Mouse (Mus musculus) Patski (cell line): ENCODE measurements around the gene Tcf21. TPM values are rescaled to one million over a fixed set of nuclear protein-coding genes. Genes with fewer than 3 reads are reported as not detected.

Experiments used
- ATAC-seq: fragments of 100-300 bp; one replicate; pipeline ENCODE4 v1.8.0; 2021
- CTCF ChIA-PET: fragments of 350-600 bp; sonication (Branson Sonifier 250); formaldehyde crosslinking; loops from one replicate; lab custom pipeline; 2022; ENCODE audit warnings: inconsistent platforms; lab: Charles Lee
- POLR2A ChIA-PET: fragments of 350-600 bp; sonication (Branson Sonifier 250); formaldehyde crosslinking; loops from one replicate; lab custom pipeline; 2022; ENCODE audit warnings: antibody characterized with exemption, inconsistent platforms; lab: Charles Lee
- DNase-seq: peaks from one replicate; pipeline ENCODE4 v3.0.0-alpha.2; 2011; ENCODE audit warnings: low read depth, low spot score
- H3K27me3 ChIP-seq: fragments of 371-371 bp; one replicate; pipeline ENCODE4 v1.5.1; 2021
- CTCF ChIP-seq: fragments of 100-300 bp; IDR thresholded peaks from one replicate; pipeline ENCODE4 v1.5.1; 2021
- in situ Hi-C: fragments of 300-500 bp; cut with MboI; formaldehyde crosslinking; loops from 3 replicates; pipeline ENCODE4 v1.11.1; 2018; ENCODE audit warnings: low pct_unique_long_range_greater_than_20kb, mixed read lengths
- polyA plus RNA-seq: library from polyadenylated mRNA; unstranded; gene quantifications from one replicate; pipeline ENCODE4 v1.2.3, GENCODE M21; 2021

Tcf21 gene
- polyA plus RNA-seq, 1 experiment from 2014 or later, result not detected

DNA sequence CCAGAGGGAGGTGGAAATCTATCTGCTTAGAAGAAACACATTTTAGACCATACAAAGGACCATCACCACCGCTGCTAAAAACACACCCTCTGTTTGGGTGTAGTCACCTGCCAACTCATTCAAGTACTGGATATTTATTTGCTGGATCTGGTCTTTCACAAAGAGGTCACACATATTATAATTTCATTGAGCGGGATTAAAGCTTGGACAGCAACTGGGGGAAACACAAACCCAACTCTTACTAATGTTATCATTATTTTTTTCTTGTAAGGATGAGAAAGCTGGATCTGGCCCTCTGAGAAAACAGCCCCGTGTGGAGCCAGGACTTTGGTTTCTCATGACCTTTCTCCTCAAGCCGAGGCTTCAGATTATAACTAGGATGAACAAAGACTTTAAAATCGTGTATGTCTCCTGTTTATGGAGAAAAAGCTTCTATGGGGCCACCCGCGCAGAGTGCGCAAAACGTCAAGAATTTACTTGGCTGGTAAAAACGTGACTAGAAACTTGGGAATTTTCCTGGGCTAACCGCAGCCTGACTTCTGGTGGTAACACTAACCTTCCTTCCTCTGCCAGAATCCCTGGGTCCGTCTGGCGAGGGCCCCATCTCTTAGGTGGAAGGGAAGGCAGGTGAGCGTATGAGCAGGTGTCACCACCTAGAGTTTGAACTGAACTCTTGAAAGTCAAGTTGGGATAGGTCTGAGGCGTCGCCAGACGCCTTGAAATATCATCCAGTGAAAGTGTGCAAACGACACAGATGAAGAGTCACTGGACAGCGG is 4.3 kb downstream of the Tcf21 start:
- DNase-seq, result no peak
- POLR2A ChIA-PET, result interaction anchor here (0.7 kb wide), 1 partner anchor 1647 kb away, joined by 3 read pairs; no protein-coding TSS in a partner anchor
- CTCF ChIA-PET, result no interaction called here
- no peak for ATAC-seq
- H3K27me3 ChIP-seq, result peaks cover 71% of the 10 kb centered on the region
- in situ Hi-C loops, result no loop called here
- no peak for TF ChIP-seq CTCF

DNA sequence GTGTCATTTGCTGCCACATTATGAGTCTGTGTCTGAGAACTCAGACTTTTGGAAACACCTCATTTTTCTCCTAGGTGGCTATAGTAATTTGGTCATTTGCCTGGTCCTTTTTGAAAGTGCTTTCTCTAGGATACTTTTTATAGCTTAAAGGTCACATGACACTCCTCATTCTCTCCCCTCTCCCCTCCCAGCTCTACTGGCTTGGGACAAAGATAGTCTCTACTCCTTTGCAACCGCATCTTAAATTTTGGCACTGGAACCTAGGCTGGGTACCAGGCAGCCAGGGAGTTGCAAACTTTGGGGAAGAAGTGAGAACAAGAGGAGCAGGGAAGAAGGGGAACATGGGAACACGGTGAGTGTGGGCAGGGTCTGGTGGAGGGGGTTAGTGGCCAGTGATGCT is 5.2 kb downstream of the Tcf21 start:
- CTCF ChIA-PET, result no interaction called here
- ATAC-seq, result no peak
- DNase-seq, result no peak
- no peak for TF ChIP-seq CTCF
- in situ Hi-C loops, result no loop called here
- POLR2A ChIA-PET, result interaction anchor here (0.5 kb wide), 1 partner anchor 8 kb away, joined by 3 read pairs; no protein-coding TSS in a partner anchor
- H3K27me3 ChIP-seq, result peaks cover 72% of the 10 kb centered on the region

DNA sequence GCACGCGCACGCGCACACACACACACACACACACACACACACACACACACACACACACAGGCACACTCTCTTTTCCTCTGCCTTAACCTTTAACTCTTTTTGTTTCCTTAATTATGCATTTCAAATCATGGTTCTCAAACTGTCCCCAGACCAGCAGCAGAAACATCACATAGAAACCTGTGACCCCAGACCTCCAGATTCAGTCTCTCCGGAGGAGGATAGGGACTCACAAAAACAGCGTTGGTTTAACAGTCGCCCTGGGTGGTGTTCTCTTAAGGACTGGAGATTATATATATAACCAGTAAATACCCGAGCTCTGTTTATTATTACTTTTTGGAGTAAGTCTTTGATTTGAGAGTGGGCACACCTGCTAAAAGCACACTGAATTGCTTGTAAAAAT is 5.7 kb downstream of the Tcf21 start:
- ATAC-seq, result no peak
- CTCF ChIA-PET, result no interaction called here
- no peak for TF ChIP-seq CTCF
- peaks cover 69% of the 10 kb centered on the region for H3K27me3 ChIP-seq
- POLR2A ChIA-PET, result interaction anchor here (0.5 to 0.6 kb wide), 2 partner anchors 8 to 208 kb away, joined by 3 read pairs; no protein-coding TSS in a partner anchor
- in situ Hi-C loops, result no loop called here
- DNase-seq, result no peak

DNA sequence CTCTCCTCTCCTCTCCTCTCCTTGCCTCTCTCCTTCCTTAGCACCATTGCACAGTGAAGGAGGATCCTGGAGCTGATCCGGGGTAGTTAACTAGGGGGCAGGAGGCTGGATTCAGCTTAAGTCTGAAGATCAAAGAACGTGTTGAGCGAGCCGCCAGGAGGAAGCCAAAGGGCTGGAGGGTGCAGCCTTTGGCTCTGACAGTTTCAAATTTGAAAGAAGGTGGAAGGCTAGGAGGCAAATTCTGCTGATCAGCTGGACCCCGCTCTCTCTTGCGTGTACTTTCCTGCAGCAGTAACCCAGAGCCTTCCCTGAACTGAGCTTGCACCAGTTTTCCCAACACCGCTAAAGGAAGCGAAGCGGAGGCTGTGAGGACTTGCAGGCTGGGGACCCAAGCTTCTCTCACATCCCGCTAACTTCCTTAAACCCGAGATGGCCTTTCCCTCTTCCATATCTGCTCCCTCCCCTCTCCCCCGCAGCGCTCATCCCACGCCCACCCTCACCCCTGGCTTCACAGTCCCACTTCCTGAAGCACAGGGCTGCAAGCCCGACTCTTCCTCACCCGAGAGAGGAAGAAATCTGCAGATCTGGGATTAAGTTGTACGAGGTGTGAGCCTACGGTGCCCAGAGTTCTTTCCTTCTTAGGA is 6.5 kb downstream of the Tcf21 start:
- DNase-seq (no peak), ATAC-seq (no peak)
- CTCF ChIA-PET, result no interaction called here
- POLR2A ChIA-PET, result no interaction called here
- TF ChIP-seq CTCF, result no peak
- H3K27me3 ChIP-seq, result peaks cover 65% of the 10 kb centered on the region
- in situ Hi-C loops, result no loop called here

DNA sequence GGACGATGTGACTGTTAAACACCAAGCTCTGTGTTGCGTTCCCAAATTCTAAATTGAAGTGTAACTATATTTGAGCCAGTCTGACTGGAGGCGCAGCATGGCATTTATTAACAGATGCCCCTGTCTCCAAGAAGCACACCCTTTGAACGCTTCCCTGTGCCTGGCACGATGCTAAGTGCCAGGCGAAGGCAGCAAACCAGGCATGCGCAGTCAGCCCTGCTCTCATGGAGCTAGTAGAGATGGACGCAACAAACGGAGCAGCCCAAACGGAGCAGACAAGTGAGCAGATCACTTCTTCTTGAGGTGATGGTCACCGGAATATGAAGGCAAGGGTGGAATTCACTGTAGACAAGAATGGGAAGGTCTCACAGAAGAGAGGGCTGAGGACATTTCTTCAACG is 8.1 kb downstream of the Tcf21 start:
- H3K27me3 ChIP-seq, result peaks cover 55% of the 10 kb centered on the region
- ATAC-seq (no peak), DNase-seq (no peak)
- POLR2A ChIA-PET, result no interaction called here
- CTCF ChIA-PET, result no interaction called here
- TF ChIP-seq CTCF, result no peak
- in situ Hi-C loops, result no loop called here

DNA sequence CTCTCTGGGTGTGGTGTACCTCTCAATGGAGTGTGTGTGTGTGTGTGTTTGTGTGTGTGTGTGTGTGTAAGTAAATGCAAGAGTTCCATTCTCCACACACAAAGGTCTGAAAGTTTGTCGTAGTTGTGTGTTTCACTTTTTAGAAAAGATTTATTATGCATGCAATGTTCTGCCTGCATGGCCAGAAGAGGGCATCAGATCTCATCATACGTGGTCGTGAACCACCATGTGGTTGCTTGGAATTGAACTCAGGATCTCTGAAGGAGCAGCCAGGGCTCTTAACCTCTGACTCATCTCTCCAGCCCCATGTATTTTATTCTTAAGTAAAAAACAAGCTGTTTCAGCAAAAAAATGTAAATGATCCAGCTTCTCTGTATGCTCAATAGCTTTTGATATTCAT is 37.3 kb downstream of the Tcf21 start:
- peaks cover 28% of the 10 kb centered on the region for H3K27me3 ChIP-seq
- CTCF ChIA-PET, result no interaction called here
- ATAC-seq (no peak), DNase-seq (no peak)
- in situ Hi-C loops, result loop anchor here (5.0 to 10.0 kb wide), 2 partner anchors 300 to 992 kb away; no protein-coding TSS in a partner anchor
- POLR2A ChIA-PET, result no interaction called here
- TF ChIP-seq CTCF, result peak; percentile 40

DNA sequence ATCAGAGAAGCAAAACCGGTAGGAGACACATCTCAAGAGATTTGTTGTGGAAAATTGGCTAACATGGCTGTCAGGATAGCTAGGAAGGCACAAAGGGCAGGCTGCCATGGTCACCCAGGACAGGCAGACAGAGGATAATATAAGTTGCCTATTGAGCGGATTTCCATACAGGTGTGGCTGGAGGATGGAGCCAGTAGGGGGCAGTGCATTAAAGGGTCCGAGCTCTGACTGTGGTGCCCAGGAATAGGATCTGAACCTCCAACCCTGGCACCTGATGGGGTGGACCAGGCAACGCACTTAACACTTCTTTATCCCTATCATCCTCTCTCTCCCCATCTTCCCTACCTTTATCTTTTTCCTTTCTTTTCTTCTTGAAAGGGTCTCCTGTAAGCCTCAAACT is 38.5 kb downstream of the Tcf21 start:
- no peak for DNase-seq
- peak; percentile 50 for TF ChIP-seq CTCF
- ChIA-PET CTCF (no interaction called here), POLR2A (no interaction called here)
- ATAC-seq, result no peak
- in situ Hi-C loops, result loop anchor here (5.0 to 10.0 kb wide), 2 partner anchors 301 to 993 kb away; no protein-coding TSS in a partner anchor
- H3K27me3 ChIP-seq, result peaks cover 23% of the 10 kb centered on the region

DNA sequence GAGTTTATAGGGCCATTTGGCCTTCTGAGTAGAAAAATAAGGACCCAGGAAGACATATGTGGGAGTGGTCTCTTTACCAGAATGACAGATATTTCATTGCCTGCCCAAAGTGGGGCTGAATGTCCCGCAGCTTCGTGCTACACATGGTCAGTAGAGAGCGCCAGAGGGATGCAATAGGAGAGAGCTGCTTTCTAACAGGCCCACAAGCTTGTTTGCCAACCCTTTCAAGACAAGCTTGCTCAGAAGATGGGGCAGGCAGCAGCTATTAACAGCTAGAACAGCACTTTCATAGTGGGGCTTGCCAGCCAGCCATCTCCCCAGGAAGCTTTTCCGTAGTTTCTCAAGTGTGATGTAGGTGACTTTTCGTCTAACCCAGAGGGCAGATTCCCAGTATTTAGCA is 42.0 kb downstream of the Tcf21 start:
- peaks cover 14% of the 10 kb centered on the region for H3K27me3 ChIP-seq
- ChIA-PET POLR2A (no interaction called here), CTCF (interaction anchor here (0.8 to 2.5 kb wide), 8 partner anchors 8 to 310 kb away, joined by 3 to 12 read pairs (median 4); no protein-coding TSS in a partner anchor)
- ATAC-seq (no peak), DNase-seq (no peak)
- in situ Hi-C loops, result loop anchor here (10.0 kb wide), 1 partner anchor 143 kb away; no protein-coding TSS in a partner anchor
- peak; percentile 66 for TF ChIP-seq CTCF

DNA sequence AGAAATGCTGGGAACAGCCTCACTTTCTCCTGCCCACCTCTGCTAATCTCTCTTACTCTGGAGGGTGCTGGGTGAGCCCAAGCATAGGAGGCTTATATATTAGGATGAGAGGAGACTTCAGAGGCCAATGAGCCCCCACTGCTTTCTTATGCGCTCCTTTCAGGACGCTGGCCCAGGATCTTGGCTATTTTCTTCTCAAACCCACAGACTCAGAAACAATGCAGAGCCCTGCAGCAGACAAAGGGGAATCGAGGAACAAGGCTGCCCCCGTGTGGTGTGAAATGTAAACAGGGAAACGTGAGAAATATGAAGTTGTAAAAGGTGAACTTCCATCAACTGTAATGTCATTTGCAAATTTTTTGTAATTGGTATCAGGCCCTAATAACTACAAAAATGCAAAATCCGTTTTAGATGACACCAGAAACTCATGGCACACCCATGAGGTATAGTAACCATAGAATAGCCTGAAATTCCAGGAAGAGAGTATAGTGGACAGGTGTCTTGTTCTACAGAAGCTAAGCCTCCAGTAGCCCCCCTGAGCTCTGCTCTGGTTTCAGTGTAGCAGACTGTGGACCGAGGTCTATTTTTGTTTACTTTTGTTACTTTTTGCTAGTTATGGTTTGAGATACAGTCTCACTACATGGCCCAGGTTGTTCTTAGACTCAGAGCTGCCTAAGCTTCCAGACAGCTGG is 43.8 kb downstream of the Tcf21 start:
- in situ Hi-C loops, result loop anchor here (10.0 kb wide), 1 partner anchor 141 kb away; no protein-coding TSS in a partner anchor
- TF ChIP-seq CTCF, result peak; percentile 69
- no peak for DNase-seq
- peaks cover 8% of the 10 kb centered on the region for H3K27me3 ChIP-seq
- ChIA-PET POLR2A (no interaction called here), CTCF (interaction anchor here (0.8 to 2.5 kb wide), 9 partner anchors 25 to 305 kb away, joined by 3 to 12 read pairs (median 4); no protein-coding TSS in a partner anchor)
- no peak for ATAC-seq

DNA sequence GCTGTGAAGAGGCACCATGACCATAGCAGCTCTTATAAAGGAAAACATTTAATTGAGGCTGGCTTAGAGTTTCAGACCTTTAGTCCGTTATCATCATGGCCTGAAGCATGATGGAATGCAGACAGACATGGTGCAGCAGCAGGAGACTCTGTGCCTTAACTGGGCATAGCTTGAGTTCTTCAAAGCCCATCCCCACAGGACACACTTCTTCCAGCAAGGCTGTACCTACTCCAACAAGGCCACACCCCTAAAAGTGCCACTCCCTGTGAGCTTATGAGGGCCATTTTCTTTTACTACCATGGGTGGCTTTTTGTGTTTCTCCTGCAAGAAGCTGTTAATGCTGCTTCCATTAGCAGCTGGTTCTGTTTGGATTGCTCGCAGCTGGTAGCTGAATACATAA is 44.5 kb downstream of the Tcf21 start:
- ATAC-seq (no peak), DNase-seq (no peak)
- ChIA-PET POLR2A (no interaction called here), CTCF (interaction anchor here (0.9 to 2.2 kb wide), 4 partner anchors 62 to 308 kb away, joined by 3 to 5 read pairs (median 3); no protein-coding TSS in a partner anchor)
- in situ Hi-C loops, result loop anchor here (10.0 kb wide), 1 partner anchor 141 kb away; no protein-coding TSS in a partner anchor
- peaks cover 14% of the 10 kb centered on the region for H3K27me3 ChIP-seq
- no peak for TF ChIP-seq CTCF
